Mouse (Mus musculus): ENCODE data around the gene Pdia2.

Gene Pdia2

GRCm38 (mm10) chr17:26198892-26199291 lies at the start of gene Pdia2:
Gene Pdia2, minus strand, starts transcription at chr17:26199087.
- no peak for DNase-seq (ENCODE audit: low read depth)

GRCm38 (mm10) chr17:26244101-26244841 lies 45.4 kb upstream of the Pdia2 start, which contains the start of gene Fam234a:
Gene Fam234a, minus strand, starts transcription at chr17:26244242.
- peak; percentile 98 for DNase-seq (ENCODE audit: low read depth)

- DNase-seq (ENCODE audit: low read depth), result peak; percentile 85
Measured at GRCm38 (mm10) chr17:26243471-26244100, 44.7 kb upstream of the Pdia2 start.

- DNase-seq (ENCODE audit: low read depth), result no peak
Measured at GRCm38 (mm10) chr17:26240990-26241389, 42.1 kb upstream of the Pdia2 start.

GRCm38 (mm10) chr17:26240120-26240790 lies 41.4 kb upstream of the Pdia2 start:
- peak; percentile 77 for DNase-seq (ENCODE audit: low read depth)

- peak; percentile 36 for DNase-seq (ENCODE audit: low read depth)
Measured at GRCm38 (mm10) chr17:26239551-26239950, 40.7 kb upstream of the Pdia2 start.

- no peak for DNase-seq (ENCODE audit: low read depth)
Measured at GRCm38 (mm10) chr17:26237667-26238066, 38.8 kb upstream of the Pdia2 start.

GRCm38 (mm10) chr17:26235077-26235815 lies 36.4 kb upstream of the Pdia2 start:
- DNase-seq (ENCODE audit: low read depth), result peak; percentile 49

GRCm38 (mm10) chr17:26234386-26234785 lies 35.5 kb upstream of the Pdia2 start:
- DNase-seq (ENCODE audit: low read depth), result peak; percentile 55

GRCm38 (mm10) chr17:26232863-26233262 lies 34.0 kb upstream of the Pdia2 start:
- peak; percentile 59 for DNase-seq (ENCODE audit: low read depth)

GRCm38 (mm10) chr17:26231156-26231555 lies 32.3 kb upstream of the Pdia2 start:
- DNase-seq (ENCODE audit: low read depth), result no peak

- DNase-seq (ENCODE audit: low read depth), result no peak
Measured at GRCm38 (mm10) chr17:26229776-26230175, 30.9 kb upstream of the Pdia2 start.

GRCm38 (mm10) chr17:26225150-26225549 lies 26.3 kb upstream of the Pdia2 start:
- no peak for DNase-seq (ENCODE audit: low read depth)

- no peak for DNase-seq (ENCODE audit: low read depth)
Measured at GRCm38 (mm10) chr17:26221508-26221907, 22.6 kb upstream of the Pdia2 start.

GRCm38 (mm10) chr17:26212681-26213080 lies 13.8 kb upstream of the Pdia2 start:
- DNase-seq (ENCODE audit: low read depth), result no peak

GRCm38 (mm10) chr17:26212241-26212640 lies 13.4 kb upstream of the Pdia2 start:
- no peak for DNase-seq (ENCODE audit: low read depth)

- DNase-seq (ENCODE audit: low read depth), result no peak
Measured at GRCm38 (mm10) chr17:26207686-26208085, 8.8 kb upstream of the Pdia2 start, which contains the start of gene Arhgdig. Gene Arhgdig, minus strand, starts transcription at chr17:26207786.

GRCm38 (mm10) chr17:26206392-26206791 lies 7.5 kb upstream of the Pdia2 start:
- DNase-seq (ENCODE audit: low read depth), result no peak

- DNase-seq (ENCODE audit: low read depth), result no peak
Measured at GRCm38 (mm10) chr17:26204766-26205165, 5.9 kb upstream of the Pdia2 start.

GRCm38 (mm10) chr17:26203321-26203811 lies 4.5 kb upstream of the Pdia2 start:
- peak; percentile 63 for DNase-seq (ENCODE audit: low read depth)

- peak; percentile 71 for DNase-seq (ENCODE audit: low read depth)
Measured at GRCm38 (mm10) chr17:26202737-26203136, 3.9 kb upstream of the Pdia2 start, which contains the start of gene Rgs11. Gene Rgs11, plus strand, starts transcription at chr17:26202951.

GRCm38 (mm10) chr17:26201998-26202397 lies 3.1 kb upstream of the Pdia2 start:
- DNase-seq (ENCODE audit: low read depth), result peak; percentile 18
